Mouse (Mus musculus): ENCODE data around the gene Eng. TPM values are rescaled to one million over a fixed set of nuclear protein-coding genes. Genes with fewer than 3 reads are reported as not detected.

The Eng gene
- polyA plus RNA-seq, 1 experiment from 2014 or later: 20.6 TPM

- no peak for ATAC-seq (ENCODE audit: low read depth)
- Histone ChIP-seq H3K4me3 (replicated peaks) (no peak overlapping the region), H3K9ac (no peak overlapping the region), H3K36me3 (no peaks in the 10 kb centered on the region), H3K27ac (no peak overlapping the region), H3K9me3 (replicated peaks) (no peaks in the 10 kb centered on the region), H3K4me1 (replicated peaks) (peaks cover 33% of the 10 kb centered on the region), H3K27me3 (no peaks in the 10 kb centered on the region), H3K4me2 (no peak overlapping the region)
- 66% methylated on average over 4 of the region's 4 CpGs for WGBS (ENCODE audit: insufficient replicate concordance)
- no peak for DNase-seq
Observed at GRCm38 (mm10) chr2:32724149-32724548, 77.8 kb downstream of the Eng start.

GRCm38 (mm10) chr2:32724832-32725790 lies 78.7 kb downstream of the Eng start:
- Histone ChIP-seq H3K27ac (no peak overlapping the region), H3K4me3 (replicated peaks) (no peak overlapping the region), H3K27me3 (no peaks in the 10 kb centered on the region), H3K36me3 (no peaks in the 10 kb centered on the region), H3K9me3 (replicated peaks) (no peaks in the 10 kb centered on the region), H3K4me2 (no peak overlapping the region), H3K9ac (no peak overlapping the region), H3K4me1 (replicated peaks) (peaks cover 29% of the 10 kb centered on the region)
- WGBS (ENCODE audit: insufficient replicate concordance): 75% methylated on average over 16 of the region's 16 CpGs
- no peak for DNase-seq
- ATAC-seq (ENCODE audit: low read depth): no peak

GRCm38 (mm10) chr2:32727435-32727834 lies 81.0 kb downstream of the Eng start:
- H3K27ac ChIP-seq: no peak overlapping the region
- H3K4me2 ChIP-seq: peak overlapping the region; percentile 50
- ATAC-seq (ENCODE audit: low read depth): peak; percentile 85
- H3K4me3 ChIP-seq (replicated peaks): peak overlapping the region; percentile 24
- H3K27me3 ChIP-seq: no peaks in the 10 kb centered on the region
- peaks cover 14% of the 10 kb centered on the region for H3K4me1 ChIP-seq (replicated peaks)
- no peaks in the 10 kb centered on the region for H3K36me3 ChIP-seq
- DNase-seq: peak; percentile 76
- no peak overlapping the region for H3K9ac ChIP-seq
- no peaks in the 10 kb centered on the region for H3K9me3 ChIP-seq (replicated peaks)
- WGBS (ENCODE audit: insufficient replicate concordance): 5% methylated on average over 16 of the region's 16 CpGs

GRCm38 (mm10) chr2:32728463-32728862 lies 82.1 kb downstream of the Eng start:
- Histone ChIP-seq H3K27ac (no peak overlapping the region), H3K9me3 (replicated peaks) (no peaks in the 10 kb centered on the region), H3K9ac (peak overlapping the region; percentile 33; the same call in 1 of the 2 replicates), H3K36me3 (no peaks in the 10 kb centered on the region), H3K4me1 (replicated peaks) (peaks cover 14% of the 10 kb centered on the region), H3K27me3 (no peaks in the 10 kb centered on the region), H3K4me3 (replicated peaks) (peak overlapping the region; percentile 24), H3K4me2 (peak overlapping the region; percentile 50)
- ATAC-seq (ENCODE audit: low read depth) (no peak), DNase-seq (no peak)
- 46% methylated on average over 7 of the region's 7 CpGs for WGBS (ENCODE audit: insufficient replicate concordance)

GRCm38 (mm10) chr2:32729547-32729946 lies 83.2 kb downstream of the Eng start:
- no peaks in the 10 kb centered on the region for H3K36me3 ChIP-seq
- no peaks in the 10 kb centered on the region for H3K27me3 ChIP-seq
- H3K27ac ChIP-seq: peak overlapping the region; percentile 18; the same call in 1 of the 2 replicates
- no peaks in the 10 kb centered on the region for H3K9me3 ChIP-seq (replicated peaks)
- H3K9ac ChIP-seq: no peak overlapping the region
- WGBS (ENCODE audit: insufficient replicate concordance): 74% methylated on average over 4 of the region's 4 CpGs
- no peak overlapping the region for H3K4me3 ChIP-seq (replicated peaks)
- H3K4me2 ChIP-seq: no peak overlapping the region
- ATAC-seq (ENCODE audit: low read depth) (no peak), DNase-seq (no peak)
- peaks cover 22% of the 10 kb centered on the region for H3K4me1 ChIP-seq (replicated peaks)

- 55% methylated on average over 11 of the region's 11 CpGs for WGBS (ENCODE audit: insufficient replicate concordance)
- H3K4me3 ChIP-seq (replicated peaks): no peak overlapping the region
- DNase-seq (no peak), ATAC-seq (ENCODE audit: low read depth) (no peak)
- peaks cover 32% of the 10 kb centered on the region for H3K4me1 ChIP-seq (replicated peaks)
- H3K27me3 ChIP-seq: no peaks in the 10 kb centered on the region
- H3K9ac ChIP-seq: no peak overlapping the region
- H3K9me3 ChIP-seq (replicated peaks): no peaks in the 10 kb centered on the region
- peak overlapping the region; percentile 65 for H3K27ac ChIP-seq
- no peaks in the 10 kb centered on the region for H3K36me3 ChIP-seq
- H3K4me2 ChIP-seq: no peak overlapping the region
Observed at GRCm38 (mm10) chr2:32730854-32731253, 84.5 kb downstream of the Eng start.

GRCm38 (mm10) chr2:32731911-32732310 lies 85.5 kb downstream of the Eng start:
- Histone ChIP-seq H3K4me1 (replicated peaks) (peaks cover 39% of the 10 kb centered on the region), H3K4me3 (replicated peaks) (no peak overlapping the region), H3K9me3 (replicated peaks) (no peaks in the 10 kb centered on the region), H3K9ac (no peak overlapping the region), H3K27ac (no peak overlapping the region), H3K36me3 (no peaks in the 10 kb centered on the region), H3K4me2 (no peak overlapping the region), H3K27me3 (no peaks in the 10 kb centered on the region)
- 71% methylated on average over 4 of the region's 4 CpGs for WGBS (ENCODE audit: insufficient replicate concordance)
- DNase-seq (no peak), ATAC-seq (ENCODE audit: low read depth) (no peak)

MicroRNAs within 50 kb of the gene (microRNA counts, 519-probe panel; counts per million panel counts)
- microRNA mmu-miR-1954 (114 counts per million), microRNA mmu-miR-2861 (114 counts per million)

Small RNA genes lying within 50 kb of the gene (microRNA-seq; reads per million reads assigned to microRNA genes)
- gene Gm47291 (not detected), gene Mir1954 (not detected), gene Mir2861 (not detected), gene Mir3960 (not detected), gene Mir8093 (not detected)

Other genes with a start within 250 kb of the Eng start
- gene Naif1, start 196.1 kb upstream of the Eng start, polyA plus RNA-seq (2015; fragmentation: Nextera tagmentation; extraction: Ambion mirVana): 2.2 and 2.4 TPM in 2 replicates
- gene Slc25a25, start 195.2 kb upstream of the Eng start, polyA plus RNA-seq (2015; fragmentation: Nextera tagmentation; extraction: Ambion mirVana): 8.7 and 9.2 TPM in 2 replicates
- 1.0 and 1.1 TPM in 2 replicates for gene Fam102a, start 111.3 kb upstream of the Eng start, polyA plus RNA-seq (2015; fragmentation: Nextera tagmentation; extraction: Ambion mirVana)
- 60.4 and 64.2 TPM in 2 replicates for gene Dpm2, start 75.7 kb upstream of the Eng start, polyA plus RNA-seq (2015; fragmentation: Nextera tagmentation; extraction: Ambion mirVana)
- 0.10 TPM in 1 of 2 replicates, not detected in the other for gene Pip5kl1, start 71.8 kb upstream of the Eng start, polyA plus RNA-seq (2015; fragmentation: Nextera tagmentation; extraction: Ambion mirVana)
- not detected in 2 replicates for gene 9430097D07Rik, start 70.9 kb upstream of the Eng start, polyA plus RNA-seq (2015; fragmentation: Nextera tagmentation; extraction: Ambion mirVana)
- 13.5 and 14.1 TPM in 2 replicates for gene St6galnac4, start 59.5 kb upstream of the Eng start, polyA plus RNA-seq (2015; fragmentation: Nextera tagmentation; extraction: Ambion mirVana)
- 10.0 and 12.8 TPM in 2 replicates for gene St6galnac6, start 46.9 kb upstream of the Eng start, polyA plus RNA-seq (2015; fragmentation: Nextera tagmentation; extraction: Ambion mirVana)
- gene Ak1, start 24.8 kb upstream of the Eng start, polyA plus RNA-seq (2015; fragmentation: Nextera tagmentation; extraction: Ambion mirVana): 2.2 and 2.3 TPM in 2 replicates
- gene Fpgs, start 57.5 kb downstream of the Eng start, polyA plus RNA-seq (2015; fragmentation: Nextera tagmentation; extraction: Ambion mirVana): 31.1 and 32.9 TPM in 2 replicates
- gene Cdk9, start 66.5 kb downstream of the Eng start, polyA plus RNA-seq (2015; fragmentation: Nextera tagmentation; extraction: Ambion mirVana): 60.4 TPM in 2 replicates
- gene Sh2d3c, start 74.5 kb downstream of the Eng start, polyA plus RNA-seq (2015; fragmentation: Nextera tagmentation; extraction: Ambion mirVana): 5.4 and 5.6 TPM in 2 replicates
- gene 6330409D20Rik, start 94.4 kb downstream of the Eng start, polyA plus RNA-seq (2015; fragmentation: Nextera tagmentation; extraction: Ambion mirVana): 0.15 TPM in 1 of 2 replicates, not detected in the other
- 30.1 TPM in 2 replicates for gene Tor2a, start 110.6 kb downstream of the Eng start, polyA plus RNA-seq (2015; fragmentation: Nextera tagmentation; extraction: Ambion mirVana)
- gene Ttc16, start 129.0 kb downstream of the Eng start, polyA plus RNA-seq (2015; fragmentation: Nextera tagmentation; extraction: Ambion mirVana): 0.07 and 0.13 TPM in 2 replicates
- gene Ptrh1, start 129.2 kb downstream of the Eng start, polyA plus RNA-seq (2015; fragmentation: Nextera tagmentation; extraction: Ambion mirVana): 2.4 and 3.6 TPM in 2 replicates
- gene Cfap157, start 137.8 kb downstream of the Eng start, polyA plus RNA-seq (2015; fragmentation: Nextera tagmentation; extraction: Ambion mirVana): 0.24 and 0.25 TPM in 2 replicates
- 3.3 and 3.7 TPM in 2 replicates for gene Stxbp1, start 200.7 kb downstream of the Eng start, polyA plus RNA-seq (2015; fragmentation: Nextera tagmentation; extraction: Ambion mirVana)
- gene Fam129b, start 229.5 kb downstream of the Eng start, polyA plus RNA-seq (2015; fragmentation: Nextera tagmentation; extraction: Ambion mirVana): 7.0 and 7.6 TPM in 2 replicates

Measured in liver, embryonic 13.5 days (tissue).